Mouse (Mus musculus): ENCODE results near the gene Grk5. TPM values are rescaled to one million over a fixed set of nuclear protein-coding genes. Genes with fewer than 3 reads are reported as not detected.
"Not testable (repeated sequence)": the region's sequence is repeated elsewhere in the genome, so short reads cannot be mapped to it uniquely, and the experiment has no call there.

Gene Grk5
- polyA plus RNA-seq (2012; rRNA removed), result 6.6 and 7.2 TPM in 2 replicates

DNA sequence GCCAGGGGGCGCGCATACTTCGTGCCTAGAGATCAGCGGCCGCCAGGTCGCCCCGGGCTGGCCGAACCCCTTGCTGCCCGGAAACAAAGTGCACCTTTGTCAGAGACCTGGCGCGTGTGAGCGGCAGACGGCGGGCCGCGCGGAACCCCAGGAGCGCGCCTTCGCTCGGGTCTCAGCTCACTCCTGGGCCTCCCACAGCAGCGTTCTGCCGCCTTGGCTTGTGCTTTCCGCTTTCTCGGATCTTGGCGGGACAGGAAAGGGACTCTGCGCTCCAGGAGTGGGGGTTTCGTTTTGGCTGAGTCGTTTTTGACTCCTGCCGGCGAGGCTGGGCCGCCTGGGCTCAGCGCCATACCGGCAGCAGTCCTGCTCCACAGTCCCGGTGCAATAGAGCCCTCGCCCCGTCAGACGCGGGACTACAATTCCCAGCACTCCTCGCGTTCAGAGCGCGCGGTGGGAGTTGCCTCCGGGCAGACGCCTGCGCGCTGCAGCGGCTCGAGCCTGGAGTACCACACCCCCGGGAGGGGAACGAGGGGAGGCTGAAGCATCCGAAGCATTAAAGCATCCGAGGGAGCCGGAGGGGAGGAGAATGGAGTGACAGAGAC lies at the start of gene Grk5:
Gene Grk5, plus strand, starts transcription at position 36 of the 602 bp plus-strand sequence.
- peak; percentile 92 to 96 for DNase-seq (ENCODE audit: extremely low spot score in 1 of 2, low spot score in 1 of 2)

DNA sequence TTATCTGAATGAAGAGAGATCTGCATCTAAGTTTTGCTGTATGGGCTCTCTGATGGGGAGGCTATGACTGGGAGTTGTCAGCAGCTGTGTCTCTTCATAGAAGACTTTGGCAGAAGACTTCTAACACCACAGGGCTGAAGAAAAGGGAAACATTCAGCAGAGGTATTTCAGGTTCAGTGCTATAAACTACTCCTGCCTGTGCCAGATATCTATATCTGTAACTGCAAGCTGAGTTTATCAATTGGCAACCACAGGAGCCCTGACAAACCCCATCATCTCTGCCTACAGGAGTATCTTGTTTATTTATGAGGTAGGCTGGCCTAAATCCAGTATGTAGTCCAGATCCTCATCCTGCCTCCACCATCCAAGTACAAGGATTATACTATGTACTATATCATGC lies 46.2 kb upstream of the Grk5 start:
- DNase-seq (ENCODE audit: extremely low spot score in 1 of 2, low spot score in 1 of 2), result no peak

DNA sequence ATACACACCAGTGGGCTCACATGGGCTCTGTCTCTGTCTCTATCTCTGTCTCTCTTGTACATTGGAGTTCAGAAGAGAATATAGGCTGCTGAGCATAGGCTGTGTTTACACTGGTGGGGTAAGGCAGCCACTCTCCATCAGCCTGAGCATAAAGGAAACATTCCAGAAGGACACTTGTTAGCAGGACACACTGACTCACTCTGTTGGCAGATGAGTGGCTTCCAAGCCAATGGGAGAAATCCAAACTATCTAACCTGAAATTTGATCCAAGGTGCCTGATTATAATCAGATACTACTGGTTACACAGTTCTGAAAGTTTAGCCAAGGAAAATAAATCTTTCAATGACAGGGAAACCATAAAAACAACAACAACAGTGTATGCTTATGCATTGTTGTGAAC lies 43.8 kb upstream of the Grk5 start:
- DNase-seq (ENCODE audit: extremely low spot score in 1 of 2, low spot score in 1 of 2), result no peak

DNA sequence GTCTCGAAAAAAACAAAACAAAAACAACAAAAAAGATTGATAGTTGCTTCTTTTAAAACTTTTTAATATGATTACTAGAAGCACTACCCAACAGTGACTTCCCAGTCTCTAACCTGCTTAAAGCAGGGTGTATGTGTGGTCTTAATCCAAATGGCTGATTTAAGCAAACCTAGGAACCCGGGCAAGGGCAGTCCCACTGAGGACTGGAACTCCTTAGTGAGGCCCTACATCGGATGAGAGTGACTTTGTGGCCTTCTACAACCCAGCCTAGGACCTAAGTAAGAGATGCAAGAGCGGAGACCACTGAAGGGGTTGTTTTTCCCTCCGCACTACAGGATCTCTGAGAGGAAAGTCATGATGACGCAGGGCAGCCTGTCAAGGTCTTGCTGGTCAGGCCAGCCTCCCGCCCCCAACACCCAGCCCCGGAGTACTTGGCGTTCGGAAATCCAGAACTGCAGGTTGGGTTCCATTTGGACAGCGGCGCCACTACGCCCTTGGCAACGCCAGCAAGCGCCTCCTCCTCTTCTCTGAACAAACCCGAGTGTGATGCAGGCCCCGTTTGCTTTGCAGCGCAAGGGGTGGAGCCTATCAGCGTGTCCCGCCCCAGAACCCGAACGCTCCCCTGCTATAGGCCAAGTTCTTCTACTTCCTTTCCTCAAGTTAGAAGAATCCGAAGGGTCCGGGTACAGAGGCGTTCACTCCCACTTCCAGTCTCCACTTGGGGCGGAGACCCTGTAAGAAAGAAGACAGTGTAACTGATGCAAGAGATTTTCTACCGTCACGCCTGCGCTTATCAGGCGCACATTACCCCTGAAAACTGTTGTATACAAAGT lies 28.5 kb upstream of the Grk5 start, which contains the start of gene Sfxn4:
Gene Sfxn4, minus strand, starts transcription at position 612 of the 833 bp plus-strand sequence.
- DNase-seq (ENCODE audit: extremely low spot score in 1 of 2, low spot score in 1 of 2), result peak; percentile 93 to 95

DNA sequence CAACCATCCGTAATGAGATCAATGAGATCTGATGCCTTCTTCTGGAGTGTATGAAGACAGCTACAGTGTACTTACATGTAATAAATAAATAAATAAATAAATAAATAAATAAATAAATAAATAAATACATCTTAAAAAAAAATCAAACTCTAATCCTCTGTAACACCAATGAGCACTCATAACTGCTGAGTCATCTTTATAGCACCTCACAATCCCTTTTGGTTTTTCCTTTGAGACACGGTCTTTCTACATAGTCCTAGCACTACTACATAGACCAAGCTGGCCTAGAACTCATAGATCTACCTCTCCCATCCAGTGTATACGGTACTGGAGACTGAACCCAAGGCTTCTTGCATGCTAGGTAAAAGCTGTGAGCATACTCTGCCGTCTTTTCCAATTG lies 23.4 kb upstream of the Grk5 start:
- not testable (repeated sequence) for DNase-seq (ENCODE audit: extremely low spot score in 1 of 2, low spot score in 1 of 2)

DNA sequence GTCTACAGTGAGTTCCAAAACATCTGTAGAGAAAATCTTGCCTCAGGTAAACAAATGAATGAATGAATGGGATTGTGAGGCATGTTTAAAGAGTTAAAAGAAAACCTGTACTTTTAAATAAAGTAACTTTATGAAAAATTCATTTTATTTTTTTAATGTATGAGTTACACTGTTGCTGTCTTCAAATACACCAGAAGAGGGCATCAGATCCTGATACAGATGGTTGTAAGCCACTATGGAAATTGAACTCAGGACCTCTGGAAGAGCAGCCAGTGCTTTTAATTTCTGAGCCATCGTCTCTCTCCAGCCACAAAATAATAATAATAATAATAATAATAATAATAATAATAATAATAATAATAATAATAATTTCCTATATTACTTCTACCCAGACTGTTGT lies 19.1 kb upstream of the Grk5 start:
- DNase-seq (ENCODE audit: extremely low spot score in 1 of 2, low spot score in 1 of 2), result no peak

DNA sequence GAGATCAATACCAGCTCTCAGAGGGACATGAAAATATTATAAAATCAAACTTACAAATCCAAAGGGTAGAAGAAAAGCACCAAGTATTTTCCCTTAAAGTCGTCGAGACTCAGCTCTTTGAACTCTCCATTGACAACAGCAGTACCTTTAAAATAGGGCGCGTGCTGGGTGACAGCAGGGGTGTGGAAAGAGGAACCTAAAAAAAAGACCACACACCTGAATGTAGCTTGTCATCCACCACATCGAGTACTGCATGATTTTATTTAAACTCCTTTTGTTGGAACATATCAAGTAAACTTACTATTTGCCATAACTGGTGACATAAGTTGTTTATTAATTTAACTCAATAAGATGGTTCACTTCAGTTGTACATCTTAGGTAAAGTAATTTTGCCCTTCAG lies 18.2 kb upstream of the Grk5 start:
- DNase-seq (ENCODE audit: extremely low spot score in 1 of 2, low spot score in 1 of 2), result no peak

DNA sequence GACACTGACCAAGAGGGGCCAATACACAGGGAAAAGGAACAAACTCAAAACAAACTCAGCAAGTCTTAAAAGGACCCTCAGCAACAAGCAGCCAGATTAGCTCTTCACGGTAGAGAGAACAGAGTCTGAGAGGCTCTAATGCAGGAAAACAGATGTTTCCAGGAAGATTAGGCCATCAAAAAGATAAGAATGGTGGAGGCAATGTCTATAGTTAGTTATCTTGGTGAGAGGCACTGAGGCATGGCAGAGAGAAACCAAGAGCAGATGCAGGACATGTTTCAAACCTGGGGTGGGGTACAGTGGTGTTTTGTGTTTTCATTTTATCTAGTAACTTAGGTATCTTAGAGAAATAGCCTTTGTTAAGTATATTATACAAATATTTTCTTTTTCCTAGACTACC lies 17.3 kb upstream of the Grk5 start:
- no peak for DNase-seq (ENCODE audit: extremely low spot score in 1 of 2, low spot score in 1 of 2)

DNA sequence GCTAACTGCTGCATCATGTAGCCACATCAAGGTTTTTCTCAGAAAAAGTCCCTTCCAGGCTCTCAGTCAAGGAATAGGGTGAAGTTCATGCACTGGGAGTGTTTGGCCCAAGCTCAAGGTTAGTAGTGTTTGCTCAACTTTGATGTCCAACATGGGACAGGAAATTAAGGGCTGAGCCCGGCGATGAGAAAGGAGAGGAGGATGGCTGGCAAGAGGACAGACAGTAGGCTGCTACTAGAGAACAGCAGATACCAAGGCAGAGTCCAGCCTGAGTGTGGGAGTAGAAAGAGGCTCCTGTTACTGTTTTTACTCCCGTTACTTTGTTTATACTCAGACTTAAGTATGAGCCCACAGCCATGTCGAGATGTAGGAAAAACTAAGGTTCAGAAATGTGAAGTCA lies 16.0 kb upstream of the Grk5 start:
- DNase-seq (ENCODE audit: extremely low spot score in 1 of 2, low spot score in 1 of 2), result peak; percentile 14 to 37

DNA sequence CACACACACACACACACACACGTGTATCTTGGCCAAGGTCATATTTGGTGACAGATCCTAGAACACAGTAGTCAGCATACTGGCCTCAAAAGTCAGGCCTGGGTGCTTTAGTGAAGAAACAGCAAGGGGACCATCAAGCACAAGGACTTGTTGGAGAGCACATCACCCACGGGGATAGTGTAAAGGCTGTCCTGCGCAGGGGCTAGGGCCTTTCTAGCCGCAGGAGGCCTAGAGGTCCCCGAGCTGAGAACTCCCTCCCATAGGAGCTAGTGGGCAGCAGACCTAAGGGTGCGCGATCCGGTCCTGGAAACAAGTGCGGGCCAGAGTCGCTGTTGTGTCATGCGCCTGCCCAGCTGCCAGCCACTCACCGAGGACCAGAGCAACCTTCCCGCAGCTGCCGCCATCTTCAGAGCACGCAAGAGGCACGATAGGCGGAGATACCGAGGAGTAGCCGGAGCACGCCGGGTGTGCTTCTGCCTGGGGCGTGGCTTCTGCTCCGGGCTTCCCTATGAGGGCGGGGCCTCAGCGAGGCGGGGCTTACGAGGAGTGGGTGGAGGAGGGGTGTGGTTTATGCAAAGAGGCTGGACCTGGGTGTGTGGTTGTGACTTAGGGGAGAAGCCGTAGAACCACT lies 15.4 kb upstream of the Grk5 start, which contains the start of gene Prdx3:
Gene Prdx3, minus strand, starts transcription at position 493 of the 631 bp plus-strand sequence.
- peak; percentile 92 to 96 for DNase-seq (ENCODE audit: extremely low spot score in 1 of 2, low spot score in 1 of 2)

DNA sequence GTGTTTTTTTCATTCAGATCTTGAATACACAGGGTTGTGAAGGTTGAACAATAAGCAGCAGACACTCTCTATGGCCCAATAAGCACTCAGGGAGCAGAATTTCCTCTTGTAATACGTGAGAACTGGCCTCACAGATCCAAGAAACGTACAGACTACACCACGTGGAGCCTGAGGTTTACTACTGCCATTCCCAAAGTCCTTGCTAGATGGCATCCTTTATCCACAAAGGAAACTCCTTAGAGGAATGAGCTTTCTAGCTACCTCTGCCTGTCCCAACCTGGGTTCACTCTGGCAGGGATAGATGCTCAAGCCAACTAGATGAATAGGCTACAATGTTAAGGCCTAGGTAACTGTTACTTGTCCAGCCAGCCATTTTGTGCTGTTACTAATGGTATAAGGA lies 6.4 kb upstream of the Grk5 start:
- peak; percentile 28 to 79 for DNase-seq (ENCODE audit: extremely low spot score in 1 of 2, low spot score in 1 of 2)

DNA sequence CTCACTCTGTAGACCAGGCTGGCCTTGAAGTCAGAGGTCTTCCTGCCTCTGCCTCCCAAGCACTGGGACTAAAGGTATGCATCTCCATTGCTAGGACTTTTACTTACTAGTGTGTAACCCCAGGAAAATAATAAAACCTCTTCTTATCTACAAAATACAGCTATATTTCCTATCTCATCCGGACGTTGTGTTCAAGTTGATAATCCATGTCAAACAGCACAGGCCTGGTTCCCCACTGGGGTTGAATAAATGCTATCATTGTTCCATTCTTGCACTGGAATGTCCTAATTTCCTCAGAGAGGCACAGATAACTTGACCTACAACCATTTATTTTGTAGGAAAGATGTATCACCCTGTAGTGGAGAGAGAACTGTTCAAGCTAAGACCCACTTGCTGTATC lies 1.9 kb upstream of the Grk5 start:
- DNase-seq (ENCODE audit: extremely low spot score in 1 of 2, low spot score in 1 of 2), result no peak

DNA sequence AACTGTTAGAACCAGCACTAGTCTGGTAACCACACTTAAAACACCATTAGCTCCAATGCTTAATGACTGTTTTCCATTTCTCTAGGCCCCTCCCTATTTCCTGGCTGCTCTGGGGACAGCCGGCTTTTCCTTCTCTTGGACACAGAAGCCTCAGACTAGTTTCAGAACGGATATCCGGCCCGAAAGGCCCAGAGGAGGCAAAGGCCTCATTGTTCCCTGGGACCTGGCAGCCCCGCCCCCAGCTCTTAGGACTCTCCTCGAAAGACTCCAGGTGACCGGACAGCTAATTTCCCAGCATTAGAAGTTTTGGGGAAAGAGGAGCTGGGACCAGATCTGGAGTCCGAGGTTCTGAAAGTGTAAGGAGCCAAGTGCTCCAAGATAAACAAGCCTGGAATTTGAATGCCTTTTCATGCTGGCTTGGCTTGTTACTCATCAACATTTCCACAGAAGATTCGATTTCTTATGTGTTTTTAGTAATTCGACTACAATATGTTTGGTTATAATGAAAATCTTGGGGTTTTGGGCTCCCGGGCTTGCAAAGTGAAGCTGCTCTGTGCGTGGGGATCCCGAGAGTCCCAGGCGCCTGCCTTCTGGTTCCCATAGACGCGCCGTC lies 342 bp upstream of the Grk5 start:
- no peak for DNase-seq (ENCODE audit: extremely low spot score in 1 of 2, low spot score in 1 of 2)

DNA sequence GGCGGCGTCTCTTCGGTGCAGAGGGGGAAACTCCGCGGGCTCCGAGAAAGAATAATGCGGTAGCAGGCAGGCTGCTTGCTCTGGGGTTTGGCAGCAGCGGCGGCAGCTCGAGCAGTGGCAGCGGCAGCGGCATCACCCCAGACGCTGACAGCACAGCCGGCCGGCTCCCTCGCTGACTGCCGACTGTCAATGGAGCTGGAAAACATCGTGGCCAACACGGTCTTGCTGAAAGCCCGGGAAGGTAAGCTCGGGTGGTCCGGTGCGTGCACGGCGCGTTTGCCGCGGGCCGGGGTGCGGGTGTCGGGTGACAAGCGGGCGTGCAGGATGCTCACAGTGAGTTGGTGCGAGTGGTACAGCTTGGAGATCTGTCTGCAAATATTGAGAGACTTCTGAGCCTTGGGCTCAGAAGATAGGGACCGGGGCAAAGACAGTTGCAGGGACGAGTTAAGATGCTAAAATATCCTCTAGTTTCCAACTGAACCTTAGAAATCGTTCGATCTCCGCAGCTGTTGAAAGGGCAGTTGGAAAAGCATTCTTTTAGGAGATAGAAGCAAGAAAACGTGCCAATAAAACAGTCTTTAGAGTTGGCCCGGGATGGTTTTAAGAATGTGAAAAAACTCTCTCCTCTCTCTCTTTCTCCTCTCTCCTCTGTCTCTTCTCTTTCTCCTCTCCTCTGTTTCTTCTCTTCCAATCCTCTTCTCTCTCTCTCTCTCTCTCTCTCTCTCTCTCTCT lies 1.0 kb downstream of the Grk5 start:
- peak in 1 of 2 experiments; percentile 14 for DNase-seq (ENCODE audit: extremely low spot score in 1 of 2, low spot score in 1 of 2)

DNA sequence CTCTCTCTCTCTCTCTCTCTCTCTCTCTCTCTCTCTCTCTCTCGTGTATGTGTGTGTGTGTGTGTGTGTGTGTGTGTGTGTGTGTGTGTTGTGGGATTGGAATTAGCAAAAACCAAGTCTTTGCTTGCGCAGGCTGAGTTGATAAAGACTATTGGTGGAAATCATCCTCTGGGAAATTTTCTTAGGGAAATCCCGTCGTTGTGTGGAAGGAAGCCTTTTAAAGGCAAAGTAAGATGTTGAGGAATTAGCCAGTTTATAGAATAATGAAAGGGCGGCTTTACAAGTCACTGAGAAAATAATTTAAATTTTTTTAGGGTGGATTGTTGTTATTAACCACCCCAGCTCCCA lies 1.5 kb downstream of the Grk5 start:
- no peak for DNase-seq (ENCODE audit: extremely low spot score in 1 of 2, low spot score in 1 of 2)

DNA sequence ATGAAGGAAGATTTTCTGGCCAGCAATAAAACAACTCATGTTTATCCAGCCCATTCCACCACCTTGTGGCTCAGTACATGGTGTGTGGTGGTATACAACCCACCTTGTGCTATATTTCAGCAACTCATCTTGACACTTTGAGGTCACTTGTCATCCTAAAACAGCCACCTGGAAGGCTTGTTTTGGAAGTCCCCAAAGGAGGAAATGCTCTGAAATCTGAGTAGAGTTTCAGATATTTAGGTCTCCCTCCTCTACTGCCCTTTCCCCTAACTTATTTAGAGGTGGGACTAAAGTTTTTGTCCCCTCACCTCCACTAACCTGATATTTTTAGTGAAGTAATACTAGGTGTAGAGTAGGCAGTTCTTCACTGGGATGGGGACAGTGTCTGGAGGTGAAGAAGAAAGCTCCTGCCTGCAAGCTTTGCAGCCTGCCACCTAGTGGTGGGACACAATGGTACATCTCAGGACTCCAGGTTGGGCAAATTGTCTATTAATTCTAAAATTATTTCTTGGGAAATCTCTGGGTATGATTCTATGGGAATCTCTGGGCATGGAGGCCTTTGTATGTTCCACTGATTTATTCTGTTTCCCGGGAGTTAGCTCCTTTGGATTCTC lies 2.5 kb downstream of the Grk5 start:
- peak in 1 of 2 experiments; percentile 74 for DNase-seq (ENCODE audit: extremely low spot score in 1 of 2, low spot score in 1 of 2)

DNA sequence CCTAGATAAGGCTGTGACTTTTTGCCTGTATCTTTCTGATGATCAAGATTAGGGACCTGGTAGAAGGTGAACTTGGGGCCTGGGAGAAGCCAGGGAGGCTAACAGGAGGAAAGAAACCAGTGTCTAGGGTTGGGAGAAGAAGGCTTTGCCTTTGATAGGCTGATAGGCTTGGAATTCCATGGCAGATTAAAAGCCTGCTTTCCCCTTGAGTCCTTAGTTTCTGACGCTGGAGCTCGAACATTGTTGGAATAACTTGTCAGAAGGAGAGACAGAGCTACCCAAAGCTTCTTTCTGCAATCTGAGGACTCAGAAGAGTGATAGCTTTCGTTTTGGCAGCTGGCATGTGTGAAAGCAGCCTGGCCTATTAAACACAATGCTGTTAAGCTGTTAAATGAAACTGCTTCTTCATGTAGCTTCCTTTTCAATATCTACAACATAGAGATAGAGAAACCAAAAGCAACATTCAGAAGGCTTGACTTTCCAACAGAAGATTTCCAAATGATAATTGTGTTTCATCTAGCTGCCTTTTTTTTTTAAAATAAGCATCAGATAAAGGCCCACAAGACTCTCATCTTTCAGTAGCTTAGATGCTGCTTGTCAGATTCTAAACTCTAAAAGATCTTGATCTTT lies 5.8 kb downstream of the Grk5 start:
- DNase-seq (ENCODE audit: extremely low spot score in 1 of 2, low spot score in 1 of 2), result no peak

DNA sequence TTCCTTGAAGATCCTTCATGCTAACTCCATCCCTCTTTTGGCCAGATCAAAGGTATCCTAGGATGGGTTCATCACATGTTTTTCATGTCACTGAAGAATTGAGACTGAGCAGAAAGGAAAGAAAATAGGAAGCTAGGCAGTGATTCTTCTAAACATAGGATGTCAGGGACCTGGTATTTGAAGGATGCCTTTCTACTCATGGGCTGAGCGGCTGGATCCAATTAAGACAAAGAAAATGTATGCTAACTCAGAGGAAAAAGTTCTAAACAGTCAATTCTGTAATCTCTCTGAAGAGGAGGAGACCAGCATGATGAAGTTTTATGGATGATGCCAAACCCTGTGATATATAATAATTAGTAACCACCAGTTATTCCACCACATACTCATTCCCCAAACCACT lies 13.6 kb downstream of the Grk5 start:
- DNase-seq (ENCODE audit: extremely low spot score in 1 of 2, low spot score in 1 of 2), result no peak

DNA sequence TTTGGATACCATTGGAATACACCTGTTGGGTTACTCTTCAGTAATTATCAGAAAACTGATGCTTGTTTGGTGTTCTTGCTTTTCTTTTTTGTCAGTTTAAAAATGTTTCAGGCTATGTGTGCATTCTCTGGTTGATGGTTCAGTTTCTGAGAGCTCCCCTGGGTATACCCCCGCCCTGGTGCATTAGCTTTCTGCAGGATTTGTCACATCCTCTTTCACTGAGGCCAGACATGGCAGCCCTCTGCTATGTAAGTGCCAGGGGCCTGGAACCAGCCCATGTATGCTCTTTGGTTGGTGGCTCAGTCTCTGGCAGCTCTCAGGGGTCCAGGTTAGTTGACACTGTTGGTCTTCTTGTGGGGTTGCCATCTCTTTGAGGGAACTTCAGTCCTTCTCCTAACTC lies 14.4 kb downstream of the Grk5 start:
- no peak for DNase-seq (ENCODE audit: extremely low spot score in 1 of 2, low spot score in 1 of 2)

DNA sequence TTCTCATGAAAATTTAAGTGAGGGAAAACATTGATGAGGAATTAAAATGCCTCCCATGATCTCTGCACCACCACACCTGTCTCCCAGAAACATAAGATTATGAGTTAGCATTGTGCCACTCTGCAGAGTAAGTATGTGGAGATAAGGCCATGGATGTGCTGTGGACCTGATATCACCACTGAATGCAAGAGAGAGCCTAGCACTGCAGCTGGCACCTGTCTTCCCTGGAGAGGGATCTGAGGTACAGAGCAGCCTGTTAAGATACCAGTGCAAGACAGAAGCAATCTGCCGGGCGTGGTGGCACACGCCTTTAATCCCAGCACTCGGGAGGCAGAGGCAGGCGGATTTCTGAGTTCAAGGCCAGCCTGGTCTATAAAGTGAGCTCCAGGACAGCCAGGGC lies 15.9 kb downstream of the Grk5 start:
- no peak for DNase-seq (ENCODE audit: extremely low spot score in 1 of 2, low spot score in 1 of 2)
